Mouse (Mus musculus) ovary, postnatal 36 days (tissue): ENCODE data around the gene Olfr710.
"Not testable (repeated sequence)": the region's sequence is repeated elsewhere in the genome, so short reads cannot be mapped to it uniquely, and the experiment has no call there.

Experiments
- DNase-seq: peaks from one replicate; pipeline ENCODE4 v3.0.0; 2022; ENCODE audit warnings: low spot score, mixed read lengths

Gene Olfr710

GRCm38 (mm10) chr7:106948212-106948611 lies at the start of gene Olfr710:
Gene Olfr710 (minus strand): TSS chr7:106948312.
- no peak for DNase-seq

GRCm38 (mm10) chr7:106985236-106985635 lies 37.1 kb upstream of the Olfr710 start:
- no peak for DNase-seq

GRCm38 (mm10) chr7:106975353-106975752 lies 27.2 kb upstream of the Olfr710 start, which contains the start of gene Olfr711:
Gene Olfr711 (minus strand): TSS chr7:106975453.
- DNase-seq = no peak

- DNase-seq = not testable (repeated sequence)
These were observed 19.4 kb upstream of the Olfr710 start for GRCm38 (mm10) chr7:106967503-106967902.

GRCm38 (mm10) chr7:106963837-106964236 lies 15.7 kb upstream of the Olfr710 start, which contains the start of gene Olfr6:
Gene Olfr6 (minus strand): TSS chr7:106963937.
- DNase-seq = no peak

GRCm38 (mm10) chr7:106932119-106932518 lies 16.0 kb downstream of the Olfr710 start, which contains the start of gene Olfr709-ps1:
Gene Olfr709-ps1 (minus strand): TSS chr7:106932219.
- DNase-seq = no peak

- not testable (repeated sequence) for DNase-seq
These were observed 27.2 kb downstream of the Olfr710 start for GRCm38 (mm10) chr7:106920961-106921360.

- no peak for DNase-seq
These were observed 40.4 kb downstream of the Olfr710 start, which contains the start of gene Olfr1532-ps1 for GRCm38 (mm10) chr7:106907676-106908075. Gene Olfr1532-ps1 (plus strand): TSS chr7:106908001.

GRCm38 (mm10) chr7:106901141-106901540 lies 47.0 kb downstream of the Olfr710 start, which contains the start of gene Olfr707:
Gene Olfr707 (minus strand): TSS chr7:106901241.
- DNase-seq = not testable (repeated sequence)
